Mouse (Mus musculus): ENCODE measurements at regions not wholly inside any gene's neighbourhood (a gene's known extent, or its start where the extent isn't known, plus 50 kb on each side); places are given as distances from the start of the nearest gene placed in this dataset.
"Not testable (repeated sequence)": the region's sequence is repeated elsewhere in the genome, so short reads cannot be mapped to it uniquely, and the experiment has no call there.

DNA sequence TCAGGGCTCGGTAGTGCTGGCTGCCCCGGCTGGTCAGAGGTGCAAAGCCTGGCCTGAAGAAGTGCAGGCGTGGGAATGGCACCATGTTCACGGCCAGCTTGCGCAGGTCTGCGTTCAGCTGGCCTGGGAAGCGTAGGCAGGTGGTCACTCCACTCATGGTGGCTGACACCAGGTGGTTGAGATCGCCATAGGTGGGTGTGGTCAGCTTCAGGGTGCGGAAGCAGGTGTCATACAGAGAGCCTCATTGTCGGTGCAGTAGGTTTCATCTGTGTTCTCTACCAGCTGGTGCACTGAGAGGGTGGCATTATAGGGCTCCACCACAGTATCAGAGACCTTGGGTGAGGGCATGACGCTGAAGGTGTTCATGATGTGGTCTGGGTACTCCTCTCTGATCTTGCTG is 380.1 kb upstream of the Fam49a start:
- DNase-seq; intact Hi-C loops (cut with DNase I): not testable (repeated sequence)

DNA sequence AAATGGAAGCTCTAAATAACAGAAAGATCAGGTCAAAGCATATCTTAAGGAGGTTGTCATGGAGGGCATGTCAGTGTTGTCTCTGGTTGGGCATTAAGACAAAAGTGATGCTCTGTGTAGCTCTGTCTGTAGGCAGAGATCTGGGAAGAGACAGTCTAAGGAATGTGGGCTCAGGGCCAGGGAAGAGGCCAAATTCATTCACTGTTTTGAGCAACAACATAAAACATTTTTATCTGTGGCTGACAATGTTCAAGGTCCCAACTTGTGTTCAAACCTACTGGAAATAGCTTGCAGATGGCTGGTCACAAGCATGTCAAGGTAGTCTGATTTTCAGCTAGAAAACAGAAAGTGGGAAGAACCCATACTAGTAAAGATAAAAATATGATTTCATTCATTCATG is 374.6 kb upstream of the Fam49a start:
- intact Hi-C loops (cut with DNase I): no loop called here
- no peak for DNase-seq

GRCm38 (mm10) chr12:11899031-11899430 is 362.9 kb upstream of the Fam49a start:
- intact Hi-C loops (cut with DNase I): no loop called here
- no peak for DNase-seq

GRCm38 (mm10) chr12:11906588-11906987 is 355.4 kb upstream of the Fam49a start:
- intact Hi-C loops (cut with DNase I): no loop called here
- DNase-seq: no peak
